Mouse (Mus musculus) erythroblast, embryonic 14.5 days (primary cell): ENCODE measurements at regions not wholly inside any gene's neighbourhood (a gene's known extent, or its start where the extent isn't known, plus 50 kb on each side); places are given as distances from the start of the nearest gene placed in this dataset.

Source experiments
- GATA1 ChIP-seq: IDR thresholded peaks from 2 replicates; pipeline ENCODE4 v1.6.1; 2012; ENCODE audit warnings: low read length, inconsistent platforms, mixed read lengths
- TAL1 ChIP-seq: IDR thresholded peaks from 3 replicates; pipeline ENCODE4 v1.6.1; 2012; ENCODE audit warnings: low read length, inconsistent platforms, mixed read lengths

DNA sequence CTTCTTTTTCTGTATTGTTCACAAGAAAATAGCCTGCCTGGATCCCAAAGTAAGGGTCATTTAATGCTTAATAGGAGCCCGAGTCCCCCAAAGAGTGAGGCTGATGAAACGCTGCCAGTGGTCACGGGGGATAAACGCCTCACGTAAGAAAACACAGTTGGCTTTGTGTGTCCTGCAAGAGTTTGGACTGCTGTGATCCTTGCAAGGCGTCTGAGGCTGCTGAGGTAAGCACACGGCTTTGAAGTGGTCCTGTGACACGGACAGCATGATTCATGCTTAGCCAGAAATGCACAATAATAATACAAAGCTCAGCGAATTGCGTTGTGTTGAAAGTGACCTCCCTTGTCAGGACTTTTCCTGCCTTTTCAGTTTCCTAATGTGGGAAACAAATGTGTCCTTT, 158.8 kb downstream of the Lyplal1 start:
- TF ChIP-seq GATA1 (no peak), TAL1 (no peak)
